Mouse (Mus musculus) lung, adult 18-20 months (tissue): ENCODE measurements at regions not wholly inside any gene's neighbourhood (a gene's known extent, or its start where the extent isn't known, plus 50 kb on each side); places are given as distances from the start of the nearest gene placed in this dataset.

ENCODE experiments used
- DNase-seq, 2 experiments: peaks; one replicate each; pipeline ENCODE4 v3.0.0; 2022; ENCODE audit warnings: mixed read lengths in 2 of 2

GRCm38 (mm10) chr15:61766544-61767094 lies 843.8 kb upstream of the A1bg start:
- peak in 1 of 2 experiments; percentile 40 for DNase-seq

GRCm38 (mm10) chr15:61753802-61754201 lies 831.0 kb upstream of the A1bg start:
- DNase-seq = peak in 1 of 2 experiments; percentile 0

- DNase-seq = no peak
Observed at GRCm38 (mm10) chr15:61723696-61724095, 800.9 kb upstream of the A1bg start.

- DNase-seq = no peak
Observed at GRCm38 (mm10) chr15:61718486-61718885, 795.7 kb upstream of the A1bg start.

GRCm38 (mm10) chr15:61717216-61717615 lies 794.4 kb upstream of the A1bg start:
- peak; percentile 4 to 18 for DNase-seq

- DNase-seq = no peak
Observed at GRCm38 (mm10) chr15:61713953-61714352, 791.1 kb upstream of the A1bg start.

GRCm38 (mm10) chr15:61708928-61709327 lies 786.1 kb upstream of the A1bg start:
- no peak for DNase-seq

- DNase-seq = peak; percentile 18 to 30
Observed at GRCm38 (mm10) chr15:61707952-61708351, 785.1 kb upstream of the A1bg start.

GRCm38 (mm10) chr15:61692679-61693078 lies 769.9 kb upstream of the A1bg start:
- DNase-seq = no peak

- DNase-seq = no peak
Observed at GRCm38 (mm10) chr15:61690425-61690824, 767.6 kb upstream of the A1bg start.

- DNase-seq = no peak
Observed at GRCm38 (mm10) chr15:61689776-61690397, 767.1 kb upstream of the A1bg start.

- no peak for DNase-seq
Observed at GRCm38 (mm10) chr15:61682968-61683367, 760.2 kb upstream of the A1bg start.

GRCm38 (mm10) chr15:61670556-61670955 lies 747.7 kb upstream of the A1bg start:
- DNase-seq = no peak

GRCm38 (mm10) chr15:61660581-61660980 lies 737.8 kb upstream of the A1bg start:
- no peak for DNase-seq

- no peak for DNase-seq
Observed at GRCm38 (mm10) chr15:61656951-61657350, 734.1 kb upstream of the A1bg start.

GRCm38 (mm10) chr15:61654846-61655245 lies 732.0 kb upstream of the A1bg start:
- DNase-seq = no peak

GRCm38 (mm10) chr15:61653853-61654252 lies 731.0 kb upstream of the A1bg start:
- DNase-seq = no peak

- DNase-seq = no peak
Observed at GRCm38 (mm10) chr15:61618638-61619500, 696.1 kb upstream of the A1bg start.

- DNase-seq = no peak
Observed at GRCm38 (mm10) chr15:61610662-61611061, 687.9 kb upstream of the A1bg start.

GRCm38 (mm10) chr15:61609656-61610055 lies 686.8 kb upstream of the A1bg start:
- DNase-seq = peak in 1 of 2 experiments; percentile 37

- DNase-seq = peak; percentile 22 to 55
Observed at GRCm38 (mm10) chr15:61608301-61608731, 685.5 kb upstream of the A1bg start.

GRCm38 (mm10) chr15:61599734-61600133 lies 676.9 kb upstream of the A1bg start:
- DNase-seq = no peak

GRCm38 (mm10) chr15:61596318-61596717 lies 673.5 kb upstream of the A1bg start:
- no peak for DNase-seq

GRCm38 (mm10) chr15:61588956-61589355 lies 666.1 kb upstream of the A1bg start:
- no peak for DNase-seq
